Mouse (Mus musculus) kidney, embryonic 15.5 days (tissue): ENCODE measurements around the gene Zik1. TPM values are rescaled to one million over a fixed set of nuclear protein-coding genes. Genes with fewer than 3 reads are reported as not detected.

Experiments used
- ATAC-seq: fragments of 200-750 bp; cut with Nextera tagmentation; replicated peaks from 2 replicates; pipeline ENCODE4 v1.8.0; 2017; ENCODE audit warnings: moderate TSS enrichment; ENCODE audit not compliant: low FRiP score
- H3K27ac ChIP-seq: fragments of 300-500 bp; sonication (generic); 2 replicates; pipeline ENCODE4 v1.5.1; 2015; ENCODE audit warnings: mild to moderate bottlenecking, inconsistent platforms
- H3K27me3 ChIP-seq: fragments of 300-500 bp; sonication (generic); 2 replicates; pipeline ENCODE4 v1.6.1; 2015; ENCODE audit warnings: inconsistent platforms
- H3K36me3 ChIP-seq: fragments of 300-500 bp; sonication (generic); 2 replicates; pipeline ENCODE4 v1.6.1; 2015; ENCODE audit warnings: inconsistent platforms
- H3K4me1 ChIP-seq: fragments of 300-500 bp; sonication (generic); 2 replicates; pipeline ENCODE4 v1.6.1; 2015; ENCODE audit warnings: inconsistent platforms
- H3K4me2 ChIP-seq: fragments of 300-500 bp; sonication (generic); 2 replicates; pipeline ENCODE4 v1.6.1; 2015; ENCODE audit warnings: moderate library complexity, mild to moderate bottlenecking, inconsistent platforms
- H3K4me3 ChIP-seq: fragments of 300-500 bp; sonication (generic); replicated peaks from 2 replicates; pipeline ENCODE4 v1.5.1; 2015; ENCODE audit warnings: mild to moderate bottlenecking, inconsistent platforms
- H3K9ac ChIP-seq: fragments of 300-500 bp; sonication (generic); 2 replicates; pipeline ENCODE4 v1.6.1; 2015; ENCODE audit warnings: mild to moderate bottlenecking, inconsistent platforms
- H3K9me3 ChIP-seq: fragments of 300-500 bp; sonication (generic); replicated peaks from 2 replicates; pipeline ENCODE4 v1.6.1; 2016; ENCODE audit warnings: inconsistent platforms
- WGBS: fragments of 180-500 bp; shearing (Covaris S2); methylation state at CpG from one replicate; pipeline ENCODE4 v1.1.7; 2015; ENCODE audit warnings: mixed read lengths; 5-methylcytosine and 5-hydroxymethylcytosine counted together
- polyA plus RNA-seq: library from polyadenylated mRNA; unstranded; fragments of >200 nt; fragmentation: Nextera tagmentation; extraction: Ambion mirVana; gene quantifications from 2 replicates; pipeline ENCODE4 v1.2.1, GENCODE M21; 2015

Zik1 gene
- 12.3 and 12.5 TPM in 2 replicates for polyA plus RNA-seq

GRCm38 (mm10) chr7:10494786-10495521 is at the start of gene Zik1:
Gene Zik1 (minus strand): TSS chr7:10495394.
- H3K4me2 ChIP-seq, result peak within 1 kb of the TSS; percentile 64
- peak within 1 kb of the TSS; percentile 63 for H3K9ac ChIP-seq
- H3K27me3 ChIP-seq, result no peaks in the 10 kb centered on the region
- ATAC-seq, result peak; percentile 99
- under 1% methylated on average over 33 of the region's 33 CpGs for WGBS
- 0 out of 2 replicates have a peak within 1 kb of the TSS, but pooled peaks have one; percentile 16 for H3K27ac ChIP-seq
- peak within 1 kb of the TSS; percentile 66 for H3K4me3 ChIP-seq
- H3K4me1 ChIP-seq, result peaks cover 14% of the 10 kb centered on the region
- H3K9me3 ChIP-seq, result no peaks in the 10 kb centered on the region
- H3K36me3 ChIP-seq, result peaks cover 27% of the 10 kb centered on the region

GRCm38 (mm10) chr7:10495578-10495977 is 384 bp upstream of the Zik1 start:
- peak overlapping the region; percentile 64 for H3K4me2 ChIP-seq
- no peak; the same call in 1 of the 2 replicates for ATAC-seq
- 39% methylated on average over 6 of the region's 6 CpGs for WGBS
- H3K9me3 ChIP-seq, result no peaks in the 10 kb centered on the region
- peaks cover 21% of the 10 kb centered on the region for H3K36me3 ChIP-seq
- H3K9ac ChIP-seq, result no peak overlapping the region
- peaks cover 14% of the 10 kb centered on the region for H3K4me1 ChIP-seq
- peak overlapping the region; percentile 66 for H3K4me3 ChIP-seq
- no peaks in the 10 kb centered on the region for H3K27me3 ChIP-seq
- no peak overlapping the region for H3K27ac ChIP-seq

DNA sequence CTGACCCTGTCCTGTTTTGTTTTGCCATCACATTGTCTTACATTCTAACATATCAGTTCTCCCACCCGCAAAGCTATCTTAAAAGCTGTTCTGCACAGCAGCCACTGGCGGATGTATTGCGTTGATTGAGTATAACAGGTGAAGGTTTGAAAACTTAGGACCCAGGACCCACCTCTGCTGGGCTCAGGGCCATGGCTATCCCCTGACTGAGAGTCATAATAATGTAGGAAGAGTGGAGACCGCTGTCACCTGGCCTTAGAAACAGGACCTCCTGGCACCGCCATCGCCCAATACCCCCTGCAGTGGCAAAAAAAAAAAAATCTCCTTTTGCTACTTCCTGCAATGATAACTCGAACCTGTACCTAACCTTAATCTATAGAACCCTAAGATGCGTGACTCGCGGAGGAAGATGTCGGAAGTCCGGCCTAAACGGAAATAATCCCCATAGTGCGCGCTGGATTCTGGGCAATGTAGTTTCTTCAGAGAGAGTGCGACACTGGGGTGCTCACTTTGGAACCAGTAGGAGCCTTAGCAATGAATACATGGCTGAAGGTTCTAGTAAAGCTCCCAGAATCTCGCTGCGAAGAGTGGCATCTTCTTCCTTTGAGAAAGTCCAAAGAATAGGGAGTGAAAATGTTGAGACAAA is 14.5 kb downstream of the Zik1 start:
- peak overlapping the region; percentile 39 for H3K4me2 ChIP-seq

DNA sequence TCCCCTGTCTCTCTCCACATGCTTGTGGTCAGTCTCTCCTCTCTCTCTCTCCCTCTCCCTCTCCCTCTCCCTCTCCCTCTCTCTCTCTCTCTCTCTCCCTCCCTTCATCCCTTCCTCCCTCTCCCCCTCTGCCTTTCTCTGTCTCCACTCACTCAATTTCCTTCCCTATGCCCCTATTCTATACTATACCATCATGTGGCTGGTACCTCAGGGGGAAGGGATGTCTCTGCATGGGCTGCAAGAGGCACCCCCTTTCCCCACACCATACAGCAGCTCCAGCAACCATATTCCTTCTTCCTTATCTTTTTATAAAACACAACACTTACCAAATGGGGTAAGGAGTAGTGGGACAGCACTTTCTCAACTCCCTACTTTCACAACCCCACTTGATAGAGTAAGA is 15.4 kb downstream of the Zik1 start:
- no peak for ATAC-seq
- no peak overlapping the region for H3K4me3 ChIP-seq
- no peaks in the 10 kb centered on the region for H3K27me3 ChIP-seq
- H3K4me1 ChIP-seq, result no peaks in the 10 kb centered on the region
- no peak overlapping the region for H3K27ac ChIP-seq
- no peaks in the 10 kb centered on the region for H3K36me3 ChIP-seq
- H3K9me3 ChIP-seq, result no peaks in the 10 kb centered on the region
- H3K4me2 ChIP-seq, result no peak overlapping the region
- no peak overlapping the region for H3K9ac ChIP-seq

More for the DNA sequence above, 14.5 kb downstream of the Zik1 start:
- Histone ChIP-seq H3K27me3 (no peaks in the 10 kb centered on the region), H3K9me3 (no peaks in the 10 kb centered on the region), H3K4me1 (no peaks in the 10 kb centered on the region), H3K36me3 (no peaks in the 10 kb centered on the region), H3K9ac (no peak overlapping the region), H3K4me3 (peak overlapping the region; percentile 19; the same call in 1 of the 2 replicates), H3K27ac (no peak overlapping the region)
- 66% methylated on average over 18 of the region's 18 CpGs for WGBS
- ATAC-seq, result no peak

- Histone ChIP-seq H3K9ac (no peak overlapping the region), H3K27ac (no peak overlapping the region), H3K27me3 (no peaks in the 10 kb centered on the region), H3K4me3 (no peak overlapping the region), H3K4me1 (no peaks in the 10 kb centered on the region), H3K9me3 (no peaks in the 10 kb centered on the region), H3K36me3 (no peaks in the 10 kb centered on the region), H3K4me2 (no peak overlapping the region)
- ATAC-seq, result no peak
- 72% methylated on average over 3 of the region's 3 CpGs for WGBS
Measured at GRCm38 (mm10) chr7:10458166-10458565, 37.0 kb downstream of the Zik1 start.

- Histone ChIP-seq H3K36me3 (no peaks in the 10 kb centered on the region), H3K4me2 (no peak within 1 kb of the TSS), H3K27ac (no peak within 1 kb of the TSS), H3K4me3 (no peak within 1 kb of the TSS), H3K27me3 (no peaks in the 10 kb centered on the region), H3K9ac (no peak within 1 kb of the TSS), H3K9me3 (peaks cover 3% of the 10 kb centered on the region; the same call in 1 of the 2 replicates), H3K4me1 (no peaks in the 10 kb centered on the region)
- no peak for ATAC-seq
Measured at GRCm38 (mm10) chr7:10443031-10443430, 52.2 kb downstream of the Zik1 start, which contains the start of gene Vmn1r67. Gene Vmn1r67 (plus strand): TSS chr7:10443331.

Other genes with a start within 250 kb of the Zik1 start
- not detected in 2 replicates for gene Vmn1r66, start 217.4 kb downstream of the Zik1 start, polyA plus RNA-seq
- gene Vmn1r67, start 52.1 kb downstream of the Zik1 start, polyA plus RNA-seq, result not detected in 2 replicates
- gene Vmn1r68, start 63.1 kb upstream of the Zik1 start, polyA plus RNA-seq, result not detected in 2 replicates
- gene Vmn1r69, start 118.3 kb upstream of the Zik1 start, polyA plus RNA-seq, result not detected in 2 replicates
- not detected in 2 replicates for gene Vmn1r70, start 136.1 kb upstream of the Zik1 start, polyA plus RNA-seq
- not detected in 2 replicates for gene Nlrp4b, start 192.4 kb upstream of the Zik1 start, polyA plus RNA-seq